In the genomic region with DNA sequence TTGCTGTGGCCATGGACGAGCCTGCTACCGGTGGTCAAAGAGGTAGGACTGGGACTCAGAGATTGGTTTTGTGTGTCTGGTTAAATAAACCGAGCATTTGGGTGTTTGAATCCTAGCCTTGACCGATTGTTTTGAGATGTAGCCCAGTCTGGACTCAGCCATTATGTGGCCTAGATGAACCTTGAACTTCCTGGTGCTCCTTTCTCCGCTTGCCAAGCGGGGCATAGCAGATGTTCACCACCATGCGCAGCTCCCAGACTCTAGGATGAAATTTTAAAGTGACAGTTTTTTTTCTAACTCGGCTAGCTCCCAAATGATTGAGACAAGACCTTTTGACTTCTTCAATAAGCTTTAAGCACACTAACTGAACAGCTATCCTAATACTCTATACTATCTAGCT, we compare ENCODE assay signal across 25 mouse cellular contexts.
DNase-seq lines count a peak whose midpoint lies in the region; ATAC-seq and TF ChIP-seq lines count a peak whose summit lies in the region.
"Had no signal": no experiment of that assay in that cellular context is flagged by ENCODE, and none has a peak within 500 bp of the region (broad histone marks: within the 10 kb centered on the region; RNA-seq: fewer than 3 reads in every experiment).

No protein-coding gene starts in this region.

- TF ChIP-seq CTCF in kidney, adult 2 months (conservative IDR thresholded peaks at IDR 0.05; ENCODE audit: insufficient read depth, insufficient read length, low read depth, low read length), result no peak

- no peak overlapping the region for H3K4me3 ChIP-seq in heart, embryonic 10.5 days
- no peak overlapping the region for H3K4me3 ChIP-seq in kidney, adult 2 months (ENCODE audit: insufficient read depth, low read depth, low read length)
- H3K4me3 ChIP-seq in kidney, embryonic 14.5 days (ENCODE audit: low read length), result no peak overlapping the region
- H3K4me3 ChIP-seq: embryonic facial prominence, embryonic 10.5 days; embryonic facial prominence, embryonic 12.5 days; forebrain, embryonic 13.5 days had no signal

- 88% methylated on average over 8 of the region's 8 CpGs for WGBS in heart, embryonic 10.5 days
- 70% methylated on average over 8 of the region's 8 CpGs for WGBS in kidney, adult 2 months
- 86% methylated on average over 8 of the region's 8 CpGs for WGBS in kidney, embryonic 14.5 days

- peak; percentile 63 for DNase-seq in heart, adult 11 months
- DNase-seq in heart, embryonic 10.5 days (ENCODE audit: low spot score), result no peak
- DNase-seq in kidney, adult 2 months, result peak; percentile 73
- DNase-seq in kidney, postnatal 14 days, result no peak
- peak; percentile 62 for DNase-seq in kidney, adult 9 months
- no peak for DNase-seq in kidney, postnatal 4 days
- peak; percentile 53 to 57 for DNase-seq in kidney, postnatal 36 days
- DNase-seq: adrenal gland, adult 8-10 months; adrenal gland, postnatal 14 days; adrenal gland, postnatal 36 days; B cell, adult 2 months; cerebellum, adult 11-12 months; cerebellum, adult 2 months; cerebellum, adult 9-10 months; cerebellum, postnatal 10 days; cerebellum, postnatal 25 days had no signal

- H3K4me1 ChIP-seq in heart, embryonic 10.5 days, result no peaks in the 10 kb centered on the region
- peaks cover 9% of the 10 kb centered on the region; the same call in 1 of the 2 replicates for H3K4me1 ChIP-seq in kidney, adult 2 months (ENCODE audit: control insufficient read depth, insufficient read depth, low read length)
- H3K4me1 ChIP-seq in kidney, embryonic 14.5 days (ENCODE audit: control insufficient read depth, insufficient read depth, low read length), result peaks cover 5% of the 10 kb centered on the region; the same call in 1 of the 2 replicates
- H3K4me1 ChIP-seq: embryonic facial prominence, embryonic 12.5 days had no signal

- no peak for TF ChIP-seq POLR2A in kidney, adult 2 months (IDR thresholded peaks at IDR 0.05; ENCODE audit: low read depth, low read length)

- no peaks in the 10 kb centered on the region for H3K9me3 ChIP-seq in heart, embryonic 10.5 days
- no peaks in the 10 kb centered on the region for H3K9me3 ChIP-seq in kidney, embryonic 14.5 days (ENCODE audit: control insufficient read depth, low read length)
- H3K9me3 ChIP-seq: embryonic facial prominence, embryonic 10.5 days; forebrain, embryonic 13.5 days; G1E had no signal

- H3K9ac ChIP-seq in kidney, embryonic 14.5 days (ENCODE audit: low read depth, low read length), result no peak overlapping the region
- H3K9ac ChIP-seq: embryonic facial prominence, embryonic 12.5 days; forebrain, embryonic 13.5 days had no signal

- peaks cover 9% of the 10 kb centered on the region; the same call in 1 of the 2 replicates for H3K36me3 ChIP-seq in heart, embryonic 10.5 days
- no peaks in the 10 kb centered on the region for H3K36me3 ChIP-seq in kidney, adult 2 months (ENCODE audit: control insufficient read depth, insufficient read depth, low read length)
- no peaks in the 10 kb centered on the region for H3K36me3 ChIP-seq in kidney, embryonic 14.5 days (ENCODE audit: control insufficient read depth, insufficient read depth, low read length)
- H3K36me3 ChIP-seq: embryonic facial prominence, embryonic 10.5 days; embryonic facial prominence, embryonic 12.5 days; G1E had no signal

- no peak for ATAC-seq in kidney, embryonic 14.5 days (ENCODE audit: low FRiP score, low TSS enrichment)
- ATAC-seq: activated CD4-positive, CD25-positive, alpha-beta regulatory T cell, adult 4 months; CD4-positive, CD25-positive, alpha-beta regulatory T cell, adult 4 months; forebrain, embryonic 13.5 days; Patski had no signal

- no peak overlapping the region for H3K27ac ChIP-seq in heart, embryonic 10.5 days
- peak overlapping the region; percentile 18; the same call in 1 of the 2 replicates for H3K27ac ChIP-seq in kidney, adult 2 months (ENCODE audit: insufficient read depth, low read depth, low read length)
- H3K27ac ChIP-seq in kidney, embryonic 14.5 days (ENCODE audit: low read depth, low read length), result no peak overlapping the region
- H3K27ac ChIP-seq: embryonic facial prominence, embryonic 10.5 days; embryonic facial prominence, embryonic 12.5 days; forebrain, embryonic 13.5 days had no signal

- H3K27me3 ChIP-seq in heart, embryonic 10.5 days (ENCODE audit: insufficient read depth, poor library complexity, severe bottlenecking), result no peaks in the 10 kb centered on the region
- no peaks in the 10 kb centered on the region for H3K27me3 ChIP-seq in kidney, adult 2 months (replicated peaks; ENCODE audit: control insufficient read depth, insufficient read depth, low read length)
- no peaks in the 10 kb centered on the region for H3K27me3 ChIP-seq in kidney, embryonic 14.5 days (ENCODE audit: control insufficient read depth, insufficient read depth, low read length)
- H3K27me3 ChIP-seq: CH12.LX; embryonic facial prominence, embryonic 12.5 days; forebrain, embryonic 13.5 days; Patski had no signal

- no peak overlapping the region for H3K4me2 ChIP-seq in kidney, embryonic 14.5 days (replicated peaks; ENCODE audit: low read depth, low read length)
- H3K4me2 ChIP-seq: embryonic facial prominence, embryonic 12.5 days; forebrain, embryonic 13.5 days had no signal

Comparison
In these comparisons a context has a peak if more than half of its experiments do, and no peak if none do; other contexts are left out.
1. DNase-seq: peak in heart, adult 11 months (single experiment), kidney, adult 2 months (single experiment), kidney, adult 9 months (single experiment) and kidney, postnatal 36 days (2 of 2); none in heart, embryonic 10.5 days (single experiment), kidney, postnatal 14 days (single experiment) and kidney, postnatal 4 days (0 of 2).